Mouse (Mus musculus) limb, embryonic 14.5 days (tissue): ENCODE measurements around the gene Rps21. TPM values are rescaled to one million over a fixed set of nuclear protein-coding genes. Genes with fewer than 3 reads are reported as not detected.

ENCODE experiments used
- ATAC-seq: fragments of 200-750 bp; cut with Nextera tagmentation; 2 replicates; pipeline ENCODE4 v1.8.0; 2017; ENCODE audit warnings: low read depth, moderate number of reproducible peaks, moderate TSS enrichment; ENCODE audit not compliant: low FRiP score
- DNase-seq: peaks from one replicate; pipeline ENCODE4 v3.0.0-alpha.2; 2015; ENCODE audit warnings: low spot score
- H3K27ac ChIP-seq: fragments of 300-500 bp; sonication (generic); replicated peaks from 2 replicates; pipeline ENCODE4 v1.5.1; 2014; ENCODE audit warnings: low read depth, mild to moderate bottlenecking, low read length, moderate library complexity, mixed read lengths
- H3K27me3 ChIP-seq: fragments of 300-500 bp; sonication (generic); 2 replicates; pipeline ENCODE4 v1.6.1; 2014; ENCODE audit warnings: low read length, mixed read lengths; ENCODE audit not compliant: control insufficient read depth, insufficient read depth
- H3K36me3 ChIP-seq: fragments of 300-500 bp; sonication (generic); 2 replicates; pipeline ENCODE4 v1.6.1; 2014; ENCODE audit warnings: mild to moderate bottlenecking, low read length, moderate library complexity, mixed read lengths; ENCODE audit not compliant: control insufficient read depth, insufficient read depth
- H3K4me1 ChIP-seq: fragments of 300-500 bp; sonication (generic); 2 replicates; pipeline ENCODE4 v1.6.1; 2014; ENCODE audit warnings: antibody characterized with exemption, low read length, mixed read lengths; ENCODE audit not compliant: control insufficient read depth, insufficient read depth
- H3K4me2 ChIP-seq: fragments of 300-500 bp; sonication (generic); replicated peaks from 2 replicates; pipeline ENCODE4 v1.6.1; 2014; ENCODE audit warnings: low read depth, mild to moderate bottlenecking, low read length, moderate library complexity; ENCODE audit not compliant: severe bottlenecking
- H3K4me3 ChIP-seq: fragments of 300-500 bp; sonication (generic); replicated peaks from 2 replicates; pipeline ENCODE4 v1.5.1; 2014; ENCODE audit warnings: low read length
- H3K9ac ChIP-seq: fragments of 300-500 bp; sonication (generic); 2 replicates; pipeline ENCODE4 v1.6.1; 2014; ENCODE audit warnings: mild to moderate bottlenecking, low read depth, low read length, moderate library complexity; ENCODE audit not compliant: severe bottlenecking
- H3K9me3 ChIP-seq: fragments of 300-500 bp; sonication (generic); 2 replicates; pipeline ENCODE4 v1.6.1; 2016; ENCODE audit warnings: low read length; ENCODE audit not compliant: control insufficient read depth
- POLR2A ChIP-seq: fragments of 200-500 bp; IDR thresholded peaks from 2 replicates; pipeline ENCODE4 v1.8.0; 2012; ENCODE audit warnings: inconsistent platforms, mild to moderate bottlenecking, moderate library complexity, borderline replicate concordance; ENCODE audit not compliant: insufficient read depth, insufficient read length; ENCODE audit errors: extremely low read depth
- WGBS: fragments of 180-500 bp; shearing (Covaris S2); extraction: QIAGEN DNeasy Blood & Tissue Kit; methylation state at CpG from one replicate; pipeline ENCODE4 v1.1.7; 2014; 5-methylcytosine and 5-hydroxymethylcytosine counted together
- polyA plus RNA-seq, 2 experiments: library from polyadenylated mRNA; depleted of rRNA in 1 of 2; stranded (reverse) in 1 of 2; unstranded in 1 of 2; fragments of >200 nt; fragmentation: Nextera tagmentation in 1 of 2; extraction: Ambion mirVana in 1 of 2; gene quantifications; 2 replicates each; pipeline versions ENCODE4 v1.2.1 to v1.2.3; 2012 to 2014

Gene Rps21
- polyA plus RNA-seq, 2 experiments = 729 to 4,219 TPM

DNA sequence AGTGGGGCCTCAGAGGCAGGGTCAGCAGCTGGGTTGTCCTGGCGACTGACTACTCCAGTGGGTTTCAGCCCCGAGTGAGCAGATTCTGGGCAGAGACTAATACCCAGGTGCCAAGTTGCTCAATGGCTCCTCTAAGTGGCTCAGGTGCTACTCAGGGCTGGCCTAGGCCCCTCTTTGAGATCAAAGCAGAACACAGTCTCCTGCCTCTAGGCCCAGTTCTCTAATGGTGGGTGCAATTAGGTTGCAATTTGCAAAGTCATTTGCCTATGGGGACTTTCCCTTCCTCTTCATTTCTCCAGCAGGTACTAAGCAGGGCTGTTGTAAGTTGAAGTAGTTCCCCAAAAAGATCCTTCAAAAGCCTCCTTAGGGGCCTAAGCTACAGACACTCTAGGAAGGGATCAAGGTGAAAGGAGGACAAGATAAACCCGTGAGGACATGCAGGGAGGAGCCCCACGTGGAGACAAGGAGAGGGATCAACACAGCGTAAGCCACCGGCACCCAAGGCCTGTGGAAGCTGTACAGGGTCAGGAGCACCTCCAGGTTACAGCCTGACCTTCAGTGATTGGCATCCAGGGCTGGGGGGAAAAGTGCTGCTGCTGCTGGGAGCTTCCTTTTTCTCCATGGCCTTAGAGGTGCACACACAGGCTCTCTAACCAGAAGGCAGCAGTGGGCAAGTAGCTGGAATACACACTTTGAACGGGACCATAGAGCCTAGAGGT, 13.5 kb downstream of the Rps21 start:
- no peak overlapping the region for H3K4me2 ChIP-seq
- peaks cover 47% of the 10 kb centered on the region for H3K36me3 ChIP-seq
- 0 out of 2 replicates have a peak overlapping the region, but pooled peaks have one; percentile 28 for H3K9ac ChIP-seq
- no peaks in the 10 kb centered on the region for H3K9me3 ChIP-seq
- no peaks in the 10 kb centered on the region for H3K27me3 ChIP-seq
- WGBS = 63% methylated on average over 7 of the region's 7 CpGs
- no peak for TF ChIP-seq POLR2A
- no peak for ATAC-seq
- no peak overlapping the region for H3K27ac ChIP-seq
- no peak for DNase-seq
- H3K4me1 ChIP-seq = peaks cover 14% of the 10 kb centered on the region; the same call in 1 of the 2 replicates
- H3K4me3 ChIP-seq = no peak overlapping the region

DNA sequence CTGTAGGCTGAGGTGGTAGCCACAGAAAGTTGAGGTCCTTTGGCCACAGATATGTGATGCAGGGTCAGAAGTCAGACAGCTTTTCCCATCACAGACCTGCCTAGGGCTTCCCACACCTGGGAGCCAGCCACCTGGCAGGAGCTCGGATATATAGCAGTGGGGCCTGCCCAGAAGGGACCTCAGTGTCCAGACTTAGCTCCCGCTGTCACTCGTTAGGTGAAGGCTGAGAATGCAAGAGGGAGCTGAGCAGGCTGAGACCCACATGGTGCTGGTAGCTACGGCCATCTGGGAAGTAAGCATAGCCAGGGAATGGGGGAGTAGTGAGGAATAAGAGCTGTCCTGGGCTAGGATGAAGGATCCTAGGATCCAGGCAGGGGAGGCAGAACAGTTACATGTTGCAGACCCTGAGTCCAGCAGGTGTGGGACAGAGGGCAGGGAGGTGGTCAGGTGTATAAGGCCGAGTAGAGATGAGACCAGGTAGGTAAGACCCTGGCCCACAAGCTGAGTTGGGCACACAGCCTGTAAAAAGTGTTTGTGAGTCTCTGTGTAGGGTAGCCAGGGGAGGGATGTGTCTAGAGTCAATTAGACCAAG, 14.7 kb downstream of the Rps21 start:
- DNase-seq (no peak), ATAC-seq (no peak)
- no peak overlapping the region for H3K27ac ChIP-seq
- H3K36me3 ChIP-seq = peaks cover 35% of the 10 kb centered on the region
- peaks cover 14% of the 10 kb centered on the region; the same call in 1 of the 2 replicates for H3K4me1 ChIP-seq
- peak overlapping the region; percentile 93 for H3K4me2 ChIP-seq
- no peaks in the 10 kb centered on the region for H3K27me3 ChIP-seq
- no peak for TF ChIP-seq POLR2A
- no peaks in the 10 kb centered on the region for H3K9me3 ChIP-seq
- WGBS = 56% methylated on average over 5 of the region's 5 CpGs
- H3K4me3 ChIP-seq = peak overlapping the region; percentile 83
- H3K9ac ChIP-seq = peak overlapping the region; percentile 91; the same call in 1 of the 2 replicates

DNA sequence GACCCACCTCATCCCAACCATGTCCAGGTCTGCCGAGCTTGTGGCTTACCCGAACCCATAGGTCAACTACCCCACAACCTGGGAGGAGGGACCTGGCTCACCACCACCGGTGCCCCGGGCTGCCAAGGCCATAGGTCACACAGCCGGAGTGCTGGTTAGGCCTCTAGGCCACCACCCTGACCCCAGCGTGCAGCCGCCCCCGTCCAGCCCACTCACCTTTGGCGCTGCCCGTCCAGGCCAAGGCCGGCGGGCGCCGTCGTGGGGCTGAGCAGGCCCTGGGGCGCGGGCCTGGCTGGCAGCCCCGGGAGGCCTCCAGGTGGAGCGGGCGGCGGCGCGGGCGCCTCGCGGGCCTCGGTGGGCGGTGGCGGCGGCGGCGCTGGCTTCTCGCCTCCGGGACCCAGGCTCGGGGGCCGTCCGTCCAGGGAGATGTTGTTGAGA, 15.7 kb downstream of the Rps21 start:
- peak; percentile 24 for ATAC-seq
- peaks cover 25% of the 10 kb centered on the region for H3K36me3 ChIP-seq
- no peak for TF ChIP-seq POLR2A
- H3K4me1 ChIP-seq = peaks cover 14% of the 10 kb centered on the region; the same call in 1 of the 2 replicates
- WGBS = under 1% methylated on average over 17 of the region's 37 CpGs
- H3K4me2 ChIP-seq = peak overlapping the region; percentile 93
- peak overlapping the region; percentile 83 for H3K4me3 ChIP-seq
- 0 out of 2 replicates have a peak overlapping the region, but pooled peaks have one; percentile 33 for H3K27ac ChIP-seq
- no peaks in the 10 kb centered on the region for H3K9me3 ChIP-seq
- no peaks in the 10 kb centered on the region for H3K27me3 ChIP-seq
- no peak for DNase-seq
- H3K9ac ChIP-seq = peak overlapping the region; percentile 91

DNA sequence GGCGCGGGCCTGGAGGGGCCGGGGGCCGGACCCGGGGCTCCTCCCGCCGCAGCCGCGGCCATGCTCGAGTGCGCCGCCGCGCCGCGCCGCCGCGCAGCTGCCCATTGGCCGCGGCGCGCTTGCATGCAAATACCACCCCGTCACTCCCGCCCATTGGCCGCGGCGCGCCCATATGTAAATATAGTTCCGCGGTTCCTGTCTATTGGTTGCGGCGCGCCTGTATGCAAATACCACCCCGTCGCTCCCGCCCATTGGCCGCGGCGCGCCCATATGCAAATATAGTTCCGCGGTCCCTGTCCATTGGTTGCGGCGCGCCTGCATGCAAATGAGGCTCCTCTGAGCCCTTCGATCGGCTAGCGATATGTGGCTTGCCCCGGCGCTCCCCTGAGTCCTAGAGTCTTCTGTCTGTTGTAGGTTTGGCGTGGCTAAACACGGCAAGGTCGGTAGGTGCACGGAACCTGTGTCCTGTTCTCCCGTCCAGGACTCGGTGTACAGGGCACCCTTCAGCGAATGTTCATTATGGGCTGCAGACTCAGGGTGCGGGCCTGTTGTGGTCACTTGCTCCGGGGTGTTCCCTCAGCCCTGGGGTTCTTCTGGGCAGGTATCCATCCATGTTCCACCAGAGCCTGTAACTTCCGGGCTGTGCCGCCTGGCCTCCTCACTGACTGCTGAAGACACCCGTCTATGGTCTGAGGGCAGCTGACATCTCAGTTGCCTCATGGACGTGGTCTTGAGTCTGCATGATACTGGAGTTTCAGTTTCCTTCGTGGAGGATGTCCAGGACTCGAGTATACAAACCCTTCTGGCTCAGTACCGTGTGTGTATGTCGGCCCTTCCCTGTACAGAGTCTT, 16.4 kb downstream of the Rps21 start, which contains the start of gene Cables2:
Cables2 (minus strand) TSS at position 103 of the 851 bp plus-strand sequence.
- ATAC-seq (peak; percentile 96), DNase-seq (peak; percentile 97)
- no peak for TF ChIP-seq POLR2A
- Histone ChIP-seq H3K9ac (peak within 1 kb of the TSS; percentile 91), H3K4me1 (peaks cover 14% of the 10 kb centered on the region; the same call in 1 of the 2 replicates), H3K4me3 (peak within 1 kb of the TSS; percentile 83), H3K36me3 (peaks cover 18% of the 10 kb centered on the region), H3K9me3 (no peaks in the 10 kb centered on the region), H3K4me2 (peak within 1 kb of the TSS; percentile 93), H3K27me3 (no peaks in the 10 kb centered on the region), H3K27ac (0 out of 2 replicates have a peak within 1 kb of the TSS, but pooled peaks have one; percentile 33)
- 11% methylated on average over 39 of the region's 68 CpGs for WGBS

DNA sequence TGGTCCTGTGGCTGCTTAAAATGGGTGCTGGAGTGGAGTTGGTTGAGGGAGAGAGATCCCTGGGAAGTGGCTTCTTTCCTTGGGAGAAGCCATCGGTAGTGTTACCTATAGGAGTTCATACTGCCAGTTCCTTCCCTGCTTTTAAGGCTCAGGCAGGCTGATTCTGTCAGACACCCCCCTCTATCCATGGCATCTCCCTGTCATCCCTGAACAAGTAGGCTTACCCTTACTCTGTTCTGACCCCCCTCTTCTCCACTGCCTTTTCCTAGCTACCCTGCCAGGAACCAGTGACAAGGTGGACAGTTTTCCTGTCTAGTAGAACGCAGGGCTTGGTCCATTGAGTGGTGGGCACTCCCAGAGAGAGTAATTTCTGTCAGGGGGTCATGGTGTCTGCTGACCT, 17.3 kb downstream of the Rps21 start:
- Histone ChIP-seq H3K4me2 (no peak overlapping the region), H3K9me3 (no peaks in the 10 kb centered on the region), H3K27ac (no peak overlapping the region), H3K36me3 (peaks cover 13% of the 10 kb centered on the region), H3K4me3 (no peak overlapping the region), H3K4me1 (peaks cover 14% of the 10 kb centered on the region; the same call in 1 of the 2 replicates), H3K27me3 (no peaks in the 10 kb centered on the region), H3K9ac (no peak overlapping the region)
- DNase-seq (no peak), ATAC-seq (no peak)
- WGBS = 82% methylated on average over 2 of the region's 2 CpGs
- TF ChIP-seq POLR2A = no peak
